Mouse (Mus musculus): Measurements from ENCODE around the gene Celsr1.

DNA sequence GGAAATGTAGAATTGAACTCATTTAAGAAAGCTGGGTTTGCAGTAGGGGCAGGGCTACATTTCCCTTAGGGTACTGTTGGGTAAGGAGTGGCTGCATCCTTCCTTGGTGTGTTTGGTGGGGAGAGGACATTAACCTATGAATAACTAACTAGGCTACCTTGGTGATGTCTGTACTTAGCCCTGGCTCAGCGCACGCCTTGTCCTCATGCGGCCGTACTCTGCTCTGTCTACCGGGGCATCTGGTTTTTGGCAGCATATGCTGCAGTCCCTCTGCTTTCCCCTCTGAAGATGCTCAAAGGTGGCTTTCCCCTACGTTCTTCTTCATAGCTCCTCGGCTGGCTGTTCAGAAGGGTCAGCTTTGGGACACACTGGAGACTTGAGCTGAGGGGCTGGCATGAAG lies 156.2 kb downstream of the Celsr1 start:
- TF ChIP-seq CTCF (IDR thresholded peaks at IDR 0.05; ENCODE audit: insufficient read depth, low read depth, low read length) (no peak), POLR2A (IDR thresholded peaks at IDR 0.05; ENCODE audit: insufficient read depth, low read depth, low read length) (no peak)

All from olfactory bulb, adult 2 months (tissue).